Mouse (Mus musculus) right cerebral cortex, postnatal 14 days (tissue): Measurements from ENCODE around the gene Ankrd52.
A peak's percentile ranks its signal among the peaks of the same experiment; 100 is the strongest.
"Not testable (repeated sequence)": the region's sequence is repeated elsewhere in the genome, so short reads cannot be mapped to it uniquely, and the experiment has no call there.

ENCODE experiments used
- DNase-seq: peaks from one replicate; pipeline ENCODE4 v3.0.0; 2022

Ankrd52 gene

DNA sequence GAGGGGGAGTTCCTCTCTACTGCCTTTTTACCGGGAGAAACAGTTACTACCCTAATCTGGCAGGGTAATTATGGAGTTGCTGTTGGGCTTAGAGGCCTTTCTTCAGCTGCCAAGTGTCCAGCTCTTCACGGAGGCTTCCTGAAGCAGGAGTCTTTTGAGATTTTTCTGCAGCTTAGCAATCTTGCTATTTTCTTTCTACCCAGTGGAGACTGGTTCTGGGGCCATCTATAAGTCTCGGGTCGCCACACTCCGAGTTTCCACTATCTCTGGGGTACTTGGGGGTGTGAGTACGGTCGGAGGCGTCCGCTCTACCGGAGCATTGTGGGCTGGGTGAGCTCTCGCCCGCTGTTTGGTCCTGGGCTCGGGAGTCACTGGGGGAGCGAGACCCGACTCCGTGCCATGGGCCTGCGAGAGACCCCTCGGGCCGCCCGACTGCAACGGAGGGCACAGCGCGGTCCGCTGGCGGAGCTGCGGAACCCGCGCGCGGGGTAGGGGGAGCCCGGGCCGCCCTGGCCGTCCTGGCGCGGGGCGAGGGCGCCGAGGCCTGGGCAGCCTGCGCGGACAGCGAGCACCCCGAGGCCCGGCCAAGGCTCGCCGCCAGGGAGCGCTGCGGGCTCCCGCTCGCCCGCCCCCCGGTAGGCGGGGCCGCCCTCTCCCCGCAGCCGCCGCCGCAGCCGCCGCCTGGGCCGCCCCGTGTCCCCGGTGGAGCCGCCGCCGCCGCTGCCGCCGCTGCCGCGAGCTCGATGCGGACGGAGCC lies at the start of gene Ankrd52:
TSS of gene Ankrd52 (plus strand) at position 661 of the 757 bp plus-strand sequence.
- peak; percentile 82 for DNase-seq

DNA sequence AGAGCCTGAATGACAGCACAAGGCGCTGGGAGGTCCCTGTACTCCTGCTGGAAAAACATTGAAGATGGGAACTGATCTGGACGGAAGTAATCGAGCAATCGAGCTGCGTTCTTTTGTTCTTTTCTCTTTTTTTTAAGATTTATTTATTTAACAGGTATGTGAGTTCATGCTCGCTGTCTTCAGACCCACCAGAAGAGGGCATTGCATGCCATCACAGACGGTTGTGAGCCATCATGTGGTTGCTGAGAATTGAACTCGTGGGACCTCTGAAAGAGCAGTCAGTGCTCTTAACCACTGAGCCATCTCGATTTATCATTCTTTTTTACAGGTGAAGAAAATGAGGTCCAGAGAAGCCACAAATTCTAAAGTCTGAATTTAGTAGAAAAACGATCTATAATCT lies 49.3 kb upstream of the Ankrd52 start:
- no peak for DNase-seq

DNA sequence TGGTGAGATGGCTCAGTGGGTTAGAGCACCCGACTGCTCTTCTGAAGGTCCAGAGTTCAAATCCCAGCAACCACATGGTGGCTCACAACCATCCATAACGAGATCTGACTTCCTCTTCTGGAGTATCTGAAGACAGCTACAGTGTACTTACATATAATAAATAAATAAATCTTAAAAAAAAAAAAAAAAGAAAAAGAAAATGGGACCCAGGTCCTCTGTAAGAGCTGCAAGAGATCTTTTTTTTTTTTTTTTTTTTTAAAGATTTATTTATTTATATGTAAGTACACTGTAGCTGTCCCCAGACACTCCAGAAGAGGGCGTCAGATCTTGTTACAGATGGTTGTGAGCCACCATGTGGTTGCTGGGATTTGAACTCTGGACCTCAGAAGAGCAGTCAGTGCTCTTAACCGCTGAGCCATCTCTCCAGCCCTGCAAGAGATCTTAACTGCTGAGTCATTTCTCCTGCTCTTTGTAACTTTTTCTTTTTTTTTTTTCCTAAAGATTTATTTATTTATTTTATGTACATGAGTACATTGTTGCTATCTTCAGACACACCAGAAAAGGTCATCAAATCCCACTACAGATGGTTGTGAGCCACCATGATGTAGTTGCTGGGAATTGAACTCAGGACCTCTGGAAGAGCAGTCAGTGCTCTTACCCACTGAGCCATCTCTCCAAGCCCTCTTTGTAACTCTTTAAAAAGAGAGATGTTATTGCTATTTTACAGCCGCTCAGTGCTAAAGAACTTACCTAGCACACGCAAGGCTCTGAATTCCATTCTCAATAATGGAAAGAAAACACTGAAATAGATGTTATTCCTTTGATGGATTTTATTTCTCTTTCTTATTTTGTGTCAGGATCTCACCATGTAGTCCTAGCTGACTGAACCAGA lies 44.3 kb upstream of the Ankrd52 start:
- DNase-seq, result not testable (repeated sequence)

DNA sequence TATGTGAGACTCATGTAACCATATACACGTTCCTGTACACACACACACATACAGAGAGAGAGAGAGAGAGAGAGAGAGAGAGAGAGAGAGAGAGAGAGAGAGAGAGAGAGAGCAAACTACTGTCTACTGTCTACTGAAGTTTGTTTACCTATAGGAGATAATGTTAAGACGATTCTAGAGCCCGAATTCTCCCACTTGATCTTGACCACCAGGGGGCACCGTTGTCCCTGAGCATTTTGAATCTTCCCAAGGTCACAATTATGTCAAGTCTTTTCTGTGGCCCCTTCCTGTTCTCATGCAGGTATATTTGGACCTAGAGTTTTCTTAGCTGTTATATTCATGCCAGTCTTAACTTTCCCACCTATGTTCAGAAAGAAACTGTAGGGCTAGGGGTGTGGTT lies 41.3 kb upstream of the Ankrd52 start:
- DNase-seq, result peak; percentile 71

DNA sequence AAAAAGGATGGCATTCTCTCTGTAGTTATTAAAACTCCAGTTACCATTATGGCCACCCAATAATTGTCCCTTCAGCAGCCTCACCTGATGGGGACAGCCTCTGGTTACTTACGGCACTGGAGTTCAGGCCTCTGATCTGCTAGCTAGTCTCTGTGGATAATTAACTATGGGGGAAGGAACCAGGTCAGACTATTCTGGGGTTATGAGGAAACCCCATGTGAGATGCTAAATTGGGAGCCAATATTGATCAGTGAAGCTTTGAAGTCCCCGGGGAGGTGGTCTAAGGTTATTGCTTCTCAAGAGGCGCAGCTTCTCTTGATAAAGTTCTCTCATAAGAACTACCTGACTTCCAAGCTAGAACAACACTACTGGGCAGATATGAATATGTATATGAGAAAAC lies 40.7 kb upstream of the Ankrd52 start:
- DNase-seq, result no peak

DNA sequence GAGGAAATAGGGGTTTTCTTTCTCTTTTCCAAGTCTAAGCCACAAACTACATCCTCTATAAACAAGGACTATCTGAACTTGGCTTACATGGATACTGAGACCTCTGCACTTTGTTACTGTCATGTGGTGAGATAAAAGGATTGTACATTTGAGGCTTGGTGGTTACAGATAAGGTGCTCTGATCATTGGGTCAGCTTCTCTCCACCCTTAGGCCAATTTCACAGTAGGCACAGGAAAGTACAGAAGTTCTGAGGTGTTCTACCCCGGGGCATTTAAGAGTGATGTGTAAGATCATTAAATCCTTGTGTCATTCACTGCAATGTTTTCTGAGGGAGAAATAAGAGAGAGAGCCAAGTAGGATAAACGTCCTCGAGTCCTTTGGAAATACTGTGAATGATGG lies 40.3 kb upstream of the Ankrd52 start:
- no peak for DNase-seq

DNA sequence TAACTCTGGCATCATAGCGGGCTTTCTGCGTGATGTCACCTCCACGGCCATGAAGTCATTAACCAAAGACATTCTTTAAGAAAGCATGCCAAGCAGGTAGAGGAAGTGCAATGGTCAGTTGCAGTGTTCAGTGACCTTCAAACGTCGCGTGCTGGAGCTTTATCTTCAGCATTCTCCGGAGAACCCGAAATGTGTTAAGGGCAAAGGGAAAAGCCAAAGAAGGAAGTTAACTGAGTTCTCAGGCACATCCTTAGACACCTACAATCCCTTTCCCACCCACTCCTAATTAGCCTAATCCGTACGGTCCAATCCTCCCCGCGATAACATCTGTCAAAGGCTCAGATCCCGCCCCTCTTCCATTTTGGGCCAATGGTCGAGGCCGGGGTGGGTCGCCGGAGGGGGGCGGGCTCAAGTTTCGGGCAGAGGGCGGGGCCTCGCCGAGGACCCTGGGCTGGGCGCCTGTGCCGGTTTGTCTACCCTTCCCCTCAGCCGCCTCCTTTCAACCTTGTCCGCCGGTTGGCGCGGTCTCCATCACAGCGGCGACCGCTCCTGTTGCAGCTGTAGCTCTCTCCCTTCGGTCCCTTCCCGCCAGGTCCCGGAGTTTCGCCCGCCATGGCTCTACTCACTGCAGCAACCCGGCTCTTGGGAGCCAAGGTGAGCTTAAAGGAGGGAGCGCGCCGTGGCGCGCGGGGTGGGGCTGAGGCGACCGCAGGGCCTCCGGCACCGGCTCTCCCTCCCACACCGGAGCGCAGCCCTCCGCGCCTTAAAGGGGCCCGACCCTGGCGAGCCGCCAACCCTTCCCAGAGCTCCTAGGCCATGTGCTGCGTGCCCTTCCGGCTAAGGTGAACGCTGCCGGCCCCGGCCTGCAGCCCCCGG lies 39.4 kb upstream of the Ankrd52 start, which contains the start of gene Cs:
TSS of gene Cs (plus strand) at position 429 of the 876 bp plus-strand sequence.
- DNase-seq, result peak; percentile 96

DNA sequence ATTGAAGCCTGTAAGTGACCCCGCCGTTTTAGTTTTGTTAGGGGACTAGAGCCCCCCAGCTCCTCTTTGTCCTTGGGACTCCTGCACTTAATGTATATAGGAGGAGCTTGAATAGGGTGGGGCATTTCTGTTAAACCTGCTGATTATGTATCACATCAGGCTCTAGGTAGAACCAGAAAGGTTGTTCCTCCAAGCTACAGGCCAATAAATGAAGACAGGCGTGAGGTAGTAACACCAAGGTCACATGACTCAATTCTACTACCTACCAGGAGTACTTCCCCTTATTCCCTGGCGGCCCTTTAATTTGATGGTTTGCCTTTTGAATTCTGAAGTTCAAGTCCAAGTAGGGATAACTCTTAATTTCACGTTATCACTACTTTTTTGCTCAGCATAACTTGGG lies 38.5 kb upstream of the Ankrd52 start:
- DNase-seq, result no peak

DNA sequence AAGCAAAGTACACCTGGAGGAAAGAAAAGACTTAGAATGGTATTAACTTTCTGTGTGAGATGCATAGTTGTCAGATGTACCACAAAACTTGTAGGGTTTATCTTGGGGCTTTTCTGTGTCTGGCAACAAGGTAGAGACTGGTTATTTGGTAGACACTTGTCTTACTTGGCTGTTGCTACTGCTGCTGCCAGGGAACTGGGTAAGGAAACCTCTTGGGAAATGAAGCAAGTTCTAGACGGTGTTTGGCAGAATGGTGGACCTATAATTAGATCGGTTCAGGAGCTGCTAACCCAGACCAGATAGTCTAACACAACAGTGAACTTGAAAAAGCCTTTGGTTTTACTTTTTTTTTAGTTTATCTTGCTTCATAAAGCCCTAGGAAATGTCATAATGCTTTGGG lies 38.0 kb upstream of the Ankrd52 start:
- no peak for DNase-seq

DNA sequence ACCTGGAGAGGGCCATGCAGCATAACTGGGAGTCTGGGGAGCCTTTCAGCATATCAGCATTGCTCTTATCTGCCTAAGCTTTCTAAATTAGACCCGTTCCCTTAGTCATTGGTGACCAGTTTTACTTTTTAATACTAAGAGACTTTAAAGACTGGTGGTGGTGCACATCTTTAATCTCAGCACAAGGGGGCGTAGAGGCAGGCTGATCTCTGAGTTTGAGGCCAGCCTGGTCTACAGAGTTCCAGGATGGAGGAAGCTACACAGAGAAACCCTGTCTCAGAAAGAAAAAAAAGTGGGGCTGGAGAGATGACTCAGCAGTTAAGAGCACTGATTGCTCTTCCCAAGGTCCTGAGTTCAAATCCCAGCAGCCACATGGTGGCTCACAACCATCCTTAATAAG lies 36.7 kb upstream of the Ankrd52 start:
- no peak for DNase-seq

DNA sequence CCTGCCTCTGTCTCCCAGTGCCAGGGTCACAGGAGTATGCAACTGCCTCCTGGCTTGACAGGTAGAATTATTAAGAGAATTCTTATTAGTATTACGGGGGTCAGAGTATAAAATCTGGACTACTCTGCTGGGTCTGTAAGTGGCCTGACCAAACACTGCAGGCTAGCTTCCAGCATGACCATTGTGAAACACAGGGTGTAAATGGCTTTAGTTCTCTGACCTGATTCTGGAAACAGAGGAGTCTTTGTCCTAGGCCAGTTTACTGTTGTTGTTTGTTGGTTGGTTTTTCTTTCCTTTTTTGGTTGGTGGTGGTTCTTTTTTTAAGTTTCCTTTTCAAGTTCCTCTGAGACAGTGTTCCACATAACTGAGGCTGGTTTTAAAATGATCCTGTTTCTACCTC lies 33.5 kb upstream of the Ankrd52 start:
- DNase-seq, result no peak

DNA sequence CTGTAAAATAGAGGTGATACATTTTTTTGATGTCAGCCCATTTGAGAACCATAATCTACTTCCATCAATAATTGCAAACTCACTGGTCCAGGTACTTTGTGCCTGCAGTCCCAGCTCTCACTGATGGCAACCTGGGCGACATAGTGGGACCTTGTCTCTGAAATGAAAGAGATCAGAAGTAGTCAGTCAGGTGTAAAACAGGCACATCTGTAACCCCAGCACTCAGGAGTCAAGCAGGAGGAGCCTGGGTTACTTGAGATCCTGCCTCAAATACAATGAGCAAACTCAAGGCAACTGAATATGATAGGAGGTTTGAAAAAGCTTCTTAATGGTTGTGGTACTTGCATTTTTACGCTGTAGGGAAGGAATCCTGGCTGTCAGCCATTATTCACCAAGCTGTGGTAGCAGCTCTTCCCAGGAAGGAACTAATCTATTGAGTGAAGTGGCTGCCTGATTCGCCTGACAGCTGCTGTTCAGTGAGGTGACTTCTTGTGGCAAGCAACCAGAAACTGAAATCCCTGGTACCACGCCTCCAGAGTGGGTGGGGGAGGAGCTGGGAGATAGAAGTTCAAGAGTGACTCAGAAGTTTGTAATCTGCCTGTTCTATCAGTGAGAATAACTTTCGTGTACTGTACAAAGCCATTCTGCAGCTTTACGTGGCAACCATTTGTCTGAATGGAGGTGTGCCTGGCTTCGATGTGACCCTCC lies 32.2 kb upstream of the Ankrd52 start:
- peak; percentile 19 for DNase-seq

DNA sequence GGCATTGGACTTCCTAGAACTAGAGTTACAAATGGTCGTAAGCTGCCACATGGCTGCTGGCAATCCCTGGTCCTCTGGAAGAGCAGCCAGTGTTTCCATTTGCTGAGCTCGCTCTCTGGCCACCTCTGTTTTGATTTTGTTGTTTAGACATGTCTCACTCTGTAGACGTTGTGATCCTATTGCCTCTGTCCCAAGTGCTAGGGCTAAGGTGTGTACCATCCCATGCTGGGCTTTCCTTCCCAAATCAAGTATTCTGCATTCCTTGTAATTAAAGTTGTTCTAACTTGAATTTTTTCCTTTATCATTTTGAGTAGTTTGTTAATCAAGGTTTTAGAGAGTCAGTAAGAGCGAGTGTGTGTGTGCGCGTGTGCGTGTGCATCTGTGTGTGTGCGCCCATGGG lies 29.4 kb upstream of the Ankrd52 start:
- no peak for DNase-seq

DNA sequence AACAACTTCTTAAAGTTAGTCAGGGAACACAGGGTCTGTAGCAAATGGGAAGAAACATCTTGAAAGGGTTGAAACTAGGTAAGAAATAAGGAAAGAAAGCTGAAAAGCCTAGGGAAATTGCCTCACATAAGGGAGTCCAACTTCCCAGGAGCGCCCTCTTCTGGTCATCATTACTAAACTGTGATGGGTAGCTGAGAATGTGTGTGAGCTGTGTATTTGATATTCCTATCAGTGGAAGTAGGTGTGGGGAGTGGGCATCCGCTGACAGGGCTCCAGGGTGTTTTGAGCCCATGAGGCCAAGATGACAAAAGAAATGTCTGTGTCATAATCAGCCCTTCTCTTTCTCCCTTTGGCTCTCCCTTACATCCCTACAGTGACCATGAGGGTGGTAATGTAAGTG lies 18.1 kb upstream of the Ankrd52 start:
- peak; percentile 69 for DNase-seq

DNA sequence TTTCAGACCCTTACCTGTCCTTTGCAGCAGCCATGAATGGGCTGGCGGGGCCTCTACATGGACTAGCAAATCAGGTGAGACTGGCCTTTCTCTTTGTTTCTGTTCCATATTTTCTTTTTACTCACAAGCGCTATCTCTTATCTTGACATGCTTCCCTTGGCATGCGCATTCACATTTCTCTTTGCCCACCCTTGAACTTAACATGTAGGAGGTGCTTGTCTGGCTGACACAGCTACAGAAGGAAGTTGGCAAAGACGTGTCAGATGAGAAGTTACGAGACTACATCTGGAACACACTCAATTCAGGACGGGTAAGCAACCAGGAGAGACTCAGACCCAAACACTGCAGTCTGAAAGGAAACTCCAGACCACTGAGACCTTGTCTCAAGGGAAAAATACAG lies 17.7 kb upstream of the Ankrd52 start:
- no peak for DNase-seq

DNA sequence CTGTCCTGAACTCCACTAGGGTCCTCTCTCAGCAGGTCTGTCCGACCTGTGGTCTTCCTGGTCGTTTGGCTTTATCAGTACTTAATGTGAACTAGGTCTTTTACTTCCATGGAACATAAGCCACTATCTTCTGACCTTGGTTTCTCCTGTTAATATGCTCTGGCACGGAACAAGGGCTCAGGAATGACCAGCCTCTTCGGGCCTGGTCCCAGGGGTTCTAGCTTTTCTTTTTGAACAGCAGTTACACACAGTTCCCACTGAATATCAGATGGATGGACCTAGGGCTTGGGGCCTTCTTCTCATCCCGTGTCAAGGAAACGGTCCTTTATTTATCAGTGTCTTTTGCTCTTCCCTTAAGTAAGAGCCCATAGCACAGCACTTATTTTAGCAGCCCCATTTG lies 15.1 kb upstream of the Ankrd52 start:
- DNase-seq, result no peak

DNA sequence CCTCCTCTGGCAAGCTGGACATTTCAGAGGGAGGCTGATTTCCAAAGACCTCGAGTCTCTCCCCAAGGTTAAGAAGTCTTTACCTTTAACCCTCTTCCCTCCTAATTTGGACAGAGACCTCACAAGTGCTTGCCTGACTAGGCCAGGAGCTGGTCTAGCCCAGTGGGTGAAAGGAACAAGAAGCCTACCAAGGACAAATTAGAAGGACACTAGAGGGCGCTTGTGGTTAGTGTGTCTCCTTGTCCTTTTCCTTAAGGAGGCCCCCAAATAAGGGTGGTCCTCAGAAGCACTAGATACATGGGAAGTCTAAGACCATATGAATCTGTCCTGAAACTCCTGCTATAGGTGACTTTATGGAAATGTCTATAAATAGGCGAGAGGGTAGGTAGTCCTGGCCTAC lies 14.3 kb upstream of the Ankrd52 start:
- no peak for DNase-seq

DNA sequence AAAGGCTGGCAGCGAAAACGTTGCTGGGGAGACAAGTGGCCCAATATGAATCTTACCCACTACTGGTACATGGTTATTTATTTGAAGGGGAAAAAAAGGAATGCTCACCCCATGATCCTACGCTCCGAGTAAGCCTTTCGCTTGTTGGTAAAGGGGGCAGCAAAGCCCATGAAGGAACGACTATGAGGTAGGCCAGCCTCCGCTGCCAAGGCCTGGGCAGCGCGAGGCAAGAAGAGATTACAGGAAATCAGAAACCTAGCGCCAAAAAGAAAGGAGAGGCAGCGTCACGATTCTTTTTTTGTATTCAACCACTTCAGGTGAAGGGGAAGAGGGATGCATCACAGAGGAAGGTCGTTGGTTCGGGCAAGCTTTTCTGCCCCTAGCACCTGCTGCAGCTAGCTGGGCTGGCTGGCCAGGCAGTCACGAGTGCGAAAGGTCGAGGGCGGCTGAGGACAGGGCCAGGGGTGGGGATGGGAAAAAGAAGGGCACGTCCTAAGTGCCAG lies 9.0 kb upstream of the Ankrd52 start:
- no peak for DNase-seq

DNA sequence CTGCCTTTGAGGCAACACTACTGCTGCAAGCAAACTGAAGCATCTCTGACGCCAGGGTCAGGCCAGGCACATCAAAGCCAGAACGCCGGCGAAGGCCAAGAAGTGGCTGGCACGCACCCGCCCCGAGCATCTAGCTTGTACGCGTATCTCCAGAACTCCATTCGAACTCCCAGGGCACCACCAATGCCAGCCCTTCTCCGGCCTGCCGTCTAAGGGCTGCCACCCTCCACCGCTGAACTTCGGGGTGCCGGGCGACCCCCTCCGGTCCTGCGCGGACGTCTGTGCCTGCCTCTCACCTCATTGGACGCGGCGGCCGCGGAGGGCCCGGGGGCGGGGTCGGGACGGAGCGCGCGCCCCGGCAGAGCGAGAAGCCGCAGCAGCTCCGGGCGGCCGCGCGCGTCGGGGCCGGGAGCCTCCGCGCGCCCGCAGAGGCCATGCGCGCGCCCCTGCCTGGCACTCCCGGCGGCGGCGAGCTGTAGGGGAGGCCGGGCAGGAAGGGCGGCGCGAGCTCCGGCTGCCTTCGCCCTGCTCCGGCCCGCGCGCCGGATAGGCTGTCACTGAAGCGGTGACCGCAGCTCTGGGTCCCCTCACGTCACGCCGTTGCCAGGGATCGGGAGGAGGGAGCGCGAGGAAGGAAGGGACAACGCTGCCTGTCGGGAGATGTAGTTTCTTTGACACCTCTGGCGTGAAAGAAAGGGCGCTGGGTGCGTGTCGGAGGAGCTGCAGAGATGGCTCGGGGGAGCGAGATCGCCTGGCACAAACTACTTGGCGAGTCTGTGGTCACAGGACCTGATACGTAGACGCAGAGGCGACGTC lies 8.3 kb upstream of the Ankrd52 start, which contains the start of gene Coq10a:
TSS of gene Coq10a (minus strand) at position 596 of the 816 bp plus-strand sequence.
- DNase-seq, result peak; percentile 88

DNA sequence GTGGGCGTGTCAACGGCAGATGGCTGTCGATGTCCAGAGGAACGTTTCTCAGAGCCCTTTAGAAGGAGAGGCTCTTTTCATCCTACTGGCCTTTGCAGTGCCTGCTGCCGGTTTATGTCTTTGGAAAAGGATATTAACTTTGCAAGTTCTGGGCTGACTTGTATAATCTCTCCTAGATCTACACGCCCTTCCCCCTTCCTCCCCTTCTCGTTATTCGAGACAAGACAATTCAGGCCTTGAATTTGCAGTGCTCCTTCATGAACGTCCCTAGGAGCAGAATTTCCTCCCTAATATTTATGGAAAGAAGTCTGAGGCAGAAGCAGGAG lies 7.7 kb upstream of the Ankrd52 start:
- DNase-seq, result no peak

DNA sequence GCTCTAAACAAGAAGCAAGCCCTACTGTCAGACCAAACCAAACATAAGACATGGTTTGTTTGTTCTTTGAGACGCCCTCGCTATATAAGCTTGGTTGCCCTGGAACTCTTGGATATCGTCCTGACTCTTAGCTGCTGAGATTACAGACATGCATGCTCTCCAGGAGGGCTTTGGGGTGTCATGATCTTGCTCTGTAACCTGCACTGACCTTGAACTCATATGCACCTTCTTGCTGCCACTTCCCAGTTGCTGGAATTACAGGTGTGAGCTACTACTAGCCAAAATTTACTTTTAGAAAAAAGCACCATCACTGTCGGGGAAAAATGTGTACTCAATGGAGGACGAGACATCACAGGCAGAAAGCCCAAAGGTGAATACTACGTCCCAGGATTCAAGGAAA lies 7.3 kb upstream of the Ankrd52 start:
- no peak for DNase-seq
